Mouse (Mus musculus) lung, postnatal 25 days (tissue): ENCODE results near the gene Naaa.

Source experiments
- DNase-seq: peaks from one replicate; pipeline ENCODE4 v3.0.0; 2022; ENCODE audit warnings: low spot score

Naaa gene

DNA sequence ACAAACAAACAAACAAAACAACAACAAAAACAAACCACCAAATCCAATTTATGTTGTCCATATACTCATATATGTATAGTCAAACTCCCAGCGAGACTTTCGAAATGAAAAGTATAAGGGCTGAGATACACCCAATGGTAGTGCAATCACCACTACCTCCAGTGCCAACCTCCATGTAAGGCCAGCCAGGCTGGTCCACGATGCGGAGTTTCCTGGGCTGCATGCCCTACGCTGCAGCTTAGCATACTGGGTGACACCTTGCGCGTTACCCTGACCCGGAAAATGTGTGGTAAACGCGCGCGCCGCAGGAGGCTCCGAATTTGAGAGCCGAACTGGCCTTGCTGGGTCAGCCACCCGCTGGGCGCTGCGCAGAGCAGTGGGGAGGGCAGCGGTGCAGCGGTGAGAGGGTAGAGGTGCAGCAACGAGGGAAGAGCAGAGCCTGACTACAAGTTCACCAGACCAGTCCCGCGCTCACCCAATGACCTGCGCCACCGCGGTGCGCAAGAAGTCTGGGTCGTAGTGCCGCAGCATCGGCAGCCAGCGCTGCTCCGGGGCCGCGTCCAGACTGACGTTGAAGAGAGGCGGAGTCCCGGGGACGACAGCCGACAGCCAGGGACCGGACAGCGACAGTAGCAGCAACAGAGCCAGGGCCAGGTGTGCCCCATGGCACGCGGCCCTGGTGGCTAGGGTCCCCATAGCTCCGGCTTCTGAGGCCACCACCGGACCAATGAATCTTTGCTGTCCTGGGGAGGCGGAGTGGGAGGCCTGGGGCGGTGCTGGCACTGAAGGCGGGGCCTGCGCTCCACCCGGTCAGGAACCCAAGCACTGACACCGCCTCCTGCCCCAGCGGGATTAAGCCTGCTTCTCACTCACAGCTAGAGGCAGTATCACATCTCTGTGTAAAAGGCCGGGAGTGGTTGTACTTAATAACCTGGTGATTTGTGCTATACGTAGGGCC is at the start of gene Naaa:
Gene Naaa, minus strand, starts transcription at position 734 of the 958 bp plus-strand sequence.
- DNase-seq: peak; percentile 93

GRCm38 (mm10) chr5:92327367-92327766 is 49.4 kb upstream of the Naaa start:
- no peak for DNase-seq

DNA sequence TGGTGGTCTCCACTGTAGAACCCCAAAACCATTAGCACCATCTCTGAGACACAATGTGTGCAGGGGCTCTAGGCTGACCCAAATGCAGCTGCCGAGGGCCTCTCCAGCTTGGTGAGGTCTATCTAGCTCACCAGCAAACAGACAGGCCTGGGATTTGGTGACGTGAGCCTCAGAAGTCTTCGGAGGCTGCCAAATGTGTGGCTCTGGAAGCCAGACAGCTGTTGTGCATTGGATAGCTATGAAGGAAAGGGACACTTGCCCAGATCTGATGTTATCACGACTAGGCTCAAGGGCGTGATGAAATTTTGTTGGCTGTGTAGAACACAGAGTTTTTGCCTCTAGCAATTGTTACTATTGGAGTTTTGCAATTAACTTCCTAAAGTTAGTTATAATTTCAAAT is 45.3 kb upstream of the Naaa start:
- peak; percentile 59 for DNase-seq

DNA sequence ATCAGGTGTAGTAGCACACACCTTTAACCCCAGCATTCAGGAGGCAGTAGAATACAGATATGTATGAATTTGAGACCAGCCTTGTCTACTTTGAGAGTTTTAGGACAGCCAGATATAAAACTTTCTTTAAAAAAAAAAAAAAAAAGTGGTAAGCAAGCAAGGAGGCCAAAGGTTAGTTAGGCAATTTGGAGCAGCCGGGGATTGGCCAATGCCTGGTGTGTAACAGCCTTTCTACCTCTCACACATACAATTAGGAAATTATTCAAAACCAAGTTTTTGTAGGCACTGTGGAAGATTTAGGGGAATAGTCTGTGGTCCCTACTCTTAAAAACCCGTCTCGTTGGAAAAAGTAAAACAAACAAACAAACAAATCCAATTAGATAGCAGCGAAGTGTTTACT is 44.6 kb upstream of the Naaa start:
- peak; percentile 24 for DNase-seq

DNA sequence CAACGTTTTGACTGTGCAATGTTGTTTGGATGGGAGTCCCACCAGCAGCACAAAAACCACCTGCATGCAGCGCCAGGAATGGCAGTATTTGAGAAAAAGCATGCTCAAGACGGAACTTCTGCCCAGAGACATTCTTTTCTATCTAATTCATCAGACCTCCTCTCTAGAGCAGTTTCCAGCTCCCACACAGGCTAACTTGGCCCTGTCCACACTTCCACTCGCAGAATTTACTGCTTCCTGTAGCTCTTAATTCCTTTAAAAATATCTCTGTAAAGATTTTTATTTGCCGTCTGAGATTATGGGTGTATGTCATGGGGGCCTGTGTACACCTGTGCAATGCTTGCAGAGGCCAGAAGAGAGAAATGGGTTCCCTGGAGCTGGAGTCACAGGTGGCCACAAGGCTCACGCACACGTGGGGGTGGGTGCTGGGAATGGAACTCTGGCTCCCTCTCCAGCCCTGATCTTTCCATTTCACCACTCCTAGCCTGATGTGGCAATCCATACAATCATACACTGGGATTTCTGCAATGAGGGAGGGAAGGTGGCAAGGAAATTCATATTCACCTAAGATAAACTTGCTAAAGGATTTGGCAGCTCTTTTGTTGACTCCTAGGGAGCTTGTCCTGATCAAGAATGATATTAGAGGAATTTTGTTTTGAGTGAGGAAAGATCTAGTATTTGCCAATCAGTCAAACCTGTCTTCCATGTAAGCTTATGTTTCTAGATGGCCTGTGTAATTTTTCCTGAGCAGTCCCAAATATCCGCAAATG is 43.8 kb upstream of the Naaa start:
- no peak for DNase-seq

- no peak for DNase-seq
These were observed 40.6 kb upstream of the Naaa start for GRCm38 (mm10) chr5:92318596-92318995.

- DNase-seq: no peak
These were observed 40.1 kb upstream of the Naaa start for GRCm38 (mm10) chr5:92318119-92318518.

DNA sequence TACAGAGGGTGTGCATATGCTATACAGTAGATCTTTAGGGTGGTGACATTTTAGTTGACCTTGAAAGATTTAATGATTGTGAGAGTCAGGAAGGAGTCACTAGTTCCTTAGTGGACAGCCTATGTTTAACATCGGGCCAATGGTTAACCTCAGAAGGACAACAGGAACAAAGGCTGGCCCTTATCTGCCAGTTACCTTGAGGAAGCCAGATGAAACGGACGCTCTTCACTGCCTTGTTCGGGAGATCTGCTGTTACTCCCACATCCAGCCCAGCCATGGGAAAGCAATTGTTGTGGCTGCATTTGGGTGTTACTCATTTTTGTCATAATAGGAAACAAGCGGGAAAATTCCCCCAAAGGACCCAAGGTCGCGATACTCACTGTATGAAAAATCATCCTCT is 35.8 kb upstream of the Naaa start:
- DNase-seq: no peak

- peak; percentile 84 for DNase-seq
These were observed 34.2 kb upstream of the Naaa start for GRCm38 (mm10) chr5:92312046-92312715.

GRCm38 (mm10) chr5:92309681-92310511 is 31.9 kb upstream of the Naaa start, which contains the start of gene Sdad1:
Sdad1 (minus strand) TSS chr5:92310479.
- peak; percentile 94 for DNase-seq

- no peak for DNase-seq
These were observed 26.3 kb upstream of the Naaa start for GRCm38 (mm10) chr5:92304291-92304690.

DNA sequence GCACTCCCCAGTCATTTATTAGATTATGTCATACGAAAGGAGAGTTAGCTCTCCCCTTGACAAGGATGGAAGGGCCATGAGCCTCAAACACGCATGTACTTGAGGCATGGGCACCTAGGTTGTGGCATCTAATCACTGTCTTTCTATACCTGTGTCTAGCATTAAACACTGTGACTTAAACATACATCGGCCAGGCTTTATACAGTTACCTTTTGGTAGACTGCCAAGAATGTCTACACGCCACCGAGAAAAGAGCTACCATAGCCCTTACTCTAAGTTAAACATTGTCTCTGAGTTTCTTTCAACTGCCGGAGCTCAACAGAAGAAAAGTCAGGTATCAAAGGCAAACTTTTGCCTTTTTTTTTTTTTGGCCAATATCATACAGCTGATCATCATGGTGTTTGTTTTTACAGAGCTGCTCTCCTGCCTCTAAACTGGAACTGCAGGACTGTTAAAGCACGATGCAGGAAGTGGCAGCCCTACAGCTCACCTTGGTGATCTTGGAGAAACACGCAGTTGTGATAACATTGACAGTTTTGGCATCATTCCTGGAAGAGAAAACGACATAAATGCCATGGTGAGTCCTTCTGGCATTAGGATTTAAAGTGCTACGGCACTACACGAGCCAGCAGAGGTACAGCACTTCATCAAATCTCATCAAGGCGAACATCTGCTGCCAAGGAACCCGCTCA is 24.3 kb upstream of the Naaa start:
- no peak for DNase-seq

DNA sequence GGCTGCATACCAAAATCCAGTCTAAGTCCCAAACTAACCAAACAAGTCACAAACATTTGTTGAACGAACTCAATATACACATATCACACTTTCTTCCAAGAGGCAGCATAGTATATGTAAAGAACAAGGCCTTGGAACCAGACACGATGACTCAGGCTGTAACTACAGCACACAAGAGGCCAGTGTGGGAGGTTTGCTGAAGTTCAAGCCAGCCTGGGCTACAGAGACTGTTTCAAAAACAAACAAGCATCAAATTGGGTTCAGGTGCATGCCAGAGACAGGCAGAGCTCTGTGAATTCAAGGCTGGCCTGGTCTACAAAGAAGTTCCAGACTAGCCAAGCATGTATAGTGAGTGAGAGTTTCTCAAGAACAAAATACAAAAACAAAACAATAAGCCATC is 16.6 kb upstream of the Naaa start:
- no peak for DNase-seq

- DNase-seq: no peak
These were observed 13.9 kb upstream of the Naaa start for GRCm38 (mm10) chr5:92291652-92292414.

DNA sequence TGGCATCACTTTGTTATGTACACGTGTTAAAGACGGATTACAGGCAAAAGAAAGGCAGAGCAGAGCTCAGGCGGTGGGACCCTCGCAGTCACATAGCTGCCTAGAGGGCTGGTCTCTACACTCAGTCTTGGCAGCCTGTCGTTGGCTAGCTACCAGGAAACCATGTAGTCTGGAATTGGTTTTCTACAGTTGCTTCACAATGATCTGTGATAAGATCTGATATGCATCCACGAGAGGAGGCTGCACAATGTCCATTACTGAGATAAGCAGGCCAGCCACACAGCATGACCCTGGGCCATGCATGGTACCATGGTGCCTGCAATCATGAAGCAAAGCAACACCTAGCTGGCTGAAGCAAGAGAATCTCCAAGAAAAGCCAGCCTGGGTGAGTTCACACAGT is 9.9 kb upstream of the Naaa start:
- no peak for DNase-seq

- DNase-seq: no peak
These were observed 5.1 kb upstream of the Naaa start for GRCm38 (mm10) chr5:92283107-92283506.

DNA sequence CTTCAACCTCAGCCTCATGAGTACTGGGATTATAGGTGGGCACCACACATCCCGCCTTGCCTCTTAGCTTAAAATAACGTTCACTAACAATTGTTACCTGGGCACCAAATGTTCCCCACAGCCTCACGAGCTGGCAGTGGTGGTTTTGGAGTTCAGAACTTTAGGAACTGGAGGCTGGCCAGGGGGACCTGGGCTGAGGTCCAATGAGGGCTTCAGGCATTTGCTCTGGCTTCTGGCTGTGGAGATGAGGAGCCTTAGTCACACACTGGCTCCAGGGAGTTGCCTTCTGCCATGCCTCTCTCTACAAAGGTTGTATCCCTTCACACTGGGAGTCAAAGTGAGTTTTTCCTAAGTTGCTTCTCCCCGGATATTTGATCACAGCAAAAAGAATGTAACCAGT is 4.6 kb upstream of the Naaa start:
- DNase-seq: no peak

DNA sequence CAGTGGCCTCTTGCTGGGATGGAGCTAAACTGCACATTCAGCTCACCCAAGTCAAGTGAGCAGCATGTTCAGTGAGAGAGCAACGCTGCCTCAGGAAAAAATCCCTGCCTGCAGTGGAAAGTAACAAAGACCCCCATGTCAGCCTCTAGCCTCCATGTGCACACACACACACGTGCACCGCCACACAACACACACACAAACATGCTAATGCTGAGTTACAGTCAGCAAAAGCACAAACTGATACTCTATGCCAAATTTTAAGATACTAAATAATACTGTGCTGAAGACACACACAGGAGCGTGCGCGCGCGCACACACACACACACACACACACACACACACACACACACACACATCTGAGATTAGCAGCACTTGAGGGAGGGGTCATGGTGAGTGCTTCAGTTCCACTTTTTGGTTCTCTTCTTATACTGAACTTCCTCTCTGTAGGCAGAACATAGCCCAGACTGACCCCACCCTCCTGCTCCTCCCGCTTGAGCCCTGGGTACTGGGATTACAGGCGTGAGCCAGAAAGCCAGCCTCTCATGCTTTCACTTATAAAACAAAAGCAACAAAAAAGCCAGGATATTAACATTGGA is 1.1 kb upstream of the Naaa start:
- peak; percentile 67 for DNase-seq

DNA sequence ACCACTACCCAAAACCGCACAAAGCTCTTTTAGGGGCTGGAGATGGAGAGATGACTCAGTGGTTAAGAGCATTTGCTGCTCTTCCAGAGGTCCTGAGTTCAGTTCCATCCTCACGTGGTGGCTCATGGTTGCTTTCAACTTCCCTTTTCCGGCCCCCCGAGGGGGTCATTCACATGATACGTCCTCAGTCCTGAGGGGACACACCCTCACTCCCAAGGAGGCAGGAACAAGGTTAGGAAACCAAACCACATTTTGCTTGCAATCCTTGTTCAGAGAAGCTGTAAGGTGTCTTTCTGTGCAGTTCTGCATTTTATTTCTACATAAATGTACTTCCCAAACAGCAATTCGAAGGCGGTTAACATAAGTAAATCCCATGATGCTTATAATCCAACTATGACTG is 7.5 kb downstream of the Naaa start:
- peak; percentile 24 for DNase-seq
